Mouse (Mus musculus) intestine, embryonic 14.5 days (tissue): ENCODE data around the gene Dennd2c. TPM values are rescaled to one million over a fixed set of nuclear protein-coding genes. Genes with fewer than 3 reads are reported as not detected.
"Not testable (repeated sequence)": the region's sequence is repeated elsewhere in the genome, so short reads cannot be mapped to it uniquely, and the experiment has no call there.

Experiments used
- ATAC-seq: fragments of 200-750 bp; cut with Nextera tagmentation; replicated peaks from 2 replicates; pipeline ENCODE4 v1.8.0; 2017; ENCODE audit warnings: low read depth, moderate number of reproducible peaks, moderate TSS enrichment, moderate library complexity; ENCODE audit not compliant: low FRiP score, low TSS enrichment
- DNase-seq: peaks from one replicate; pipeline ENCODE4 v3.0.0-alpha.2; 2018; ENCODE audit warnings: low spot score
- H3K27ac ChIP-seq: fragments of 300-500 bp; sonication (generic); 2 replicates; pipeline ENCODE4 v1.5.1; 2014; ENCODE audit warnings: low read depth, mild to moderate bottlenecking, control low read depth
- H3K27me3 ChIP-seq: fragments of 300-500 bp; sonication (generic); replicated peaks from 2 replicates; pipeline ENCODE4 v1.6.1; 2014; ENCODE audit warnings: low read length, control low read depth; ENCODE audit not compliant: control insufficient read depth, insufficient read depth
- H3K36me3 ChIP-seq: fragments of 300-500 bp; sonication (generic); 2 replicates; pipeline ENCODE4 v1.6.1; 2014; ENCODE audit warnings: low read length, control low read depth; ENCODE audit not compliant: control insufficient read depth, insufficient read depth
- H3K4me1 ChIP-seq: fragments of 300-500 bp; sonication (generic); replicated peaks from 2 replicates; pipeline ENCODE4 v1.6.1; 2014; ENCODE audit warnings: low read length, control low read depth, mixed read lengths; ENCODE audit not compliant: control insufficient read depth, insufficient read depth
- H3K4me2 ChIP-seq: fragments of 300-500 bp; sonication (generic); 2 replicates; pipeline ENCODE4 v1.6.1; 2014; ENCODE audit warnings: low read length
- H3K4me3 ChIP-seq: fragments of 300-500 bp; sonication (generic); 2 replicates; pipeline ENCODE4 v1.5.1; 2014; ENCODE audit warnings: low read depth, low read length, control low read depth, mixed read lengths
- H3K9ac ChIP-seq: fragments of 300-500 bp; sonication (generic); 2 replicates; pipeline ENCODE4 v1.6.1; 2014; ENCODE audit warnings: mild to moderate bottlenecking, low read length
- H3K9me3 ChIP-seq: fragments of 300-500 bp; sonication (generic); 2 replicates; pipeline ENCODE4 v1.6.1; 2016; ENCODE audit warnings: low read length, control low read depth; ENCODE audit not compliant: control insufficient read depth
- WGBS: fragments of 180-500 bp; shearing (Covaris S2); extraction: QIAGEN DNeasy Blood & Tissue Kit; methylation state at CpG from one replicate; pipeline ENCODE4 v1.1.7; 2014; 5-methylcytosine and 5-hydroxymethylcytosine counted together
- polyA plus RNA-seq: library from polyadenylated mRNA; unstranded; fragments of >200 nt; fragmentation: Nextera tagmentation; extraction: Ambion mirVana; gene quantifications from 2 replicates; pipeline ENCODE4 v1.2.1, GENCODE M21; 2014

The Dennd2c gene
- polyA plus RNA-seq, 1 experiment from 2014 or later, result 3.4 TPM

GRCm38 (mm10) chr3:103128251-103128650, 25.8 kb downstream of the Dennd2c start:
- no peak overlapping the region for H3K4me3 ChIP-seq
- WGBS, result 43% methylated on average over 4 of the region's 4 CpGs
- no peak for ATAC-seq
- no peaks in the 10 kb centered on the region for H3K9me3 ChIP-seq
- H3K4me1 ChIP-seq, result peaks cover 7% of the 10 kb centered on the region
- no peaks in the 10 kb centered on the region for H3K27me3 ChIP-seq
- no peaks in the 10 kb centered on the region for H3K36me3 ChIP-seq
- no peak for DNase-seq
- H3K27ac ChIP-seq, result no peak overlapping the region
- H3K9ac ChIP-seq, result no peak overlapping the region
- H3K4me2 ChIP-seq, result no peak overlapping the region

DNA sequence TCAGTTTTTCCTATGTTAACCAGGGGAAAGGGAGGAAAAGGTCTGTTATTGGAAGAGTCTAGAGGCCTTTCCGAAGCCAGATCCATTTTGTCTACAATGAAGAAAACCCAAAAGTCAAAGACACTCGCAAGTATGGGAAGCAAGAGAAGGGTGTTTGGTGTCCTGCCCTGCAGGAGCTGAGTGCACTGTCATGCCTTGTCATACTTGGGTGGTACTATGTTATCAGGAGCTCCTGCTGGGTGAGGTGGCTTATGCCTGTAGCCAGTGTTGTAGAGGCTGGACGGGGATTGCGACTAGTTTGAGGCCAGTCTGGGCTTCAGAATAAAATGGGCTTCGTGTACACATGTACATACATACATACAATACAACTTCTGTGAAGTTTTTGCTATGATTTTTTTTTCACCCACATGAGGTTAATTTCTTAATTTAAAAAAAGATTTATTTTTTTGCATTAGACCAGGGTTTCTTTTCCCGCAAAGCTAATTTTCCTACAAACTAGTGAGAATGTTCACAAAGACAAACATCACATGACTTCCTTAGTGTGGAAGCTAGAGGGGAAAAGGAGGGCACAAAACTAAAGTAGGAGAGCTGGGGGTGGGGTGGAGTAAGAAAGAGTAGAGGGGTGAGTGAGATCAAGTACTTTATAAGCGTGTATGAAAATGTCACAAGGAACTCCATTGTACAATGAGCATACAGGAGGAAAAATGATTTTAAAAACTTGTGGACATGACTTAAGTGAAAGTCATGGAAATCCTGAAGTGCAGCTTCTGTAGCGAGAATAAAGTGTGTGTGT, 27.2 kb downstream of the Dennd2c start:
- Histone ChIP-seq H3K4me3 (no peak overlapping the region), H3K36me3 (no peaks in the 10 kb centered on the region), H3K4me1 (peaks cover 7% of the 10 kb centered on the region), H3K9me3 (no peaks in the 10 kb centered on the region), H3K27ac (0 out of 2 replicates have a peak overlapping the region, but pooled peaks have one; percentile 16), H3K9ac (no peak overlapping the region), H3K27me3 (no peaks in the 10 kb centered on the region), H3K4me2 (peak overlapping the region; percentile 3; the same call in 1 of the 2 replicates)
- no peak for DNase-seq
- WGBS, result 73% methylated on average over 8 of the region's 8 CpGs
- ATAC-seq, result no peak

DNA sequence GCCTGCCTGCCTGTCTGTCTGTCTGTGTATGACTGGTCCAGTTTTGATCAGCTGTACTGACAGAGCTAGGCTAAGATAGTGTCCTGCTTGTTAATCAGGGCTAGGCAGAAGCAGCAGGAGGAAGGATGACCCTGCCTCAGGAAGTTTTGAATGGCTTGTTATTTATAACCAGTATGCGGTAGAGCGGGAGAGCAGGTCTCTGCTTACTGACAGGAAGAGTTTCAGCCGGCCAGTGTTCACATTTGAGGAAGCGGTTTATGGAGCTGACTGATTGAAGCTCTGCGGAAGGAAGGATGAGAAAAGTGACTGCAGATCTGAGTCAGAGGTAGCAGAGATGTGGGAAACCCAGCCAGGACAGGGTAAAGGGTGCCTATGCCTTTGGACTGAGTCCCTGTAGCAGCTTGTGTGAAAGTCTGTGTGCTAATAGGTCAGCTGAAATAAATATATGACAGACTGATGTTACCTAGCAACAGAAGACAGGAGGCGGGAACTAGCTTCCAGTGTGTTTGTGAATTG, 27.9 kb downstream of the Dennd2c start:
- Histone ChIP-seq H3K27ac (0 out of 2 replicates have a peak overlapping the region, but pooled peaks have one; percentile 16), H3K4me1 (peaks cover 7% of the 10 kb centered on the region), H3K27me3 (no peaks in the 10 kb centered on the region), H3K36me3 (no peaks in the 10 kb centered on the region), H3K9ac (no peak overlapping the region), H3K4me3 (no peak overlapping the region), H3K4me2 (peak overlapping the region; percentile 35), H3K9me3 (no peaks in the 10 kb centered on the region)
- ATAC-seq (peak; percentile 68; the same call in 1 of the 2 replicates), DNase-seq (peak; percentile 64)
- 14% methylated on average over 6 of the region's 6 CpGs for whole genome bisulfite sequencing

GRCm38 (mm10) chr3:103133098-103133497, 30.7 kb downstream of the Dennd2c start:
- 92% methylated on average over 10 of the region's 10 CpGs for WGBS
- Histone ChIP-seq H3K4me2 (no peak overlapping the region), H3K9me3 (no peaks in the 10 kb centered on the region), H3K27ac (no peak overlapping the region), H3K4me1 (peaks cover 7% of the 10 kb centered on the region), H3K36me3 (0 out of 2 replicates have a peak, but pooled peaks cover 3% of the 10 kb centered on the region), H3K27me3 (no peaks in the 10 kb centered on the region), H3K4me3 (no peak overlapping the region), H3K9ac (no peak overlapping the region)
- ATAC-seq (no peak), DNase-seq (no peak)

GRCm38 (mm10) chr3:103136414-103137077, 34.1 kb downstream of the Dennd2c start:
- no peaks in the 10 kb centered on the region for H3K4me1 ChIP-seq
- no peak for DNase-seq
- no peaks in the 10 kb centered on the region for H3K27me3 ChIP-seq
- no peak overlapping the region for H3K9ac ChIP-seq
- H3K36me3 ChIP-seq, result 0 out of 2 replicates have a peak, but pooled peaks cover 3% of the 10 kb centered on the region
- WGBS, result 75% methylated on average over 4 of the region's 4 CpGs
- H3K27ac ChIP-seq, result no peak overlapping the region
- no peak overlapping the region for H3K4me3 ChIP-seq
- H3K9me3 ChIP-seq, result no peaks in the 10 kb centered on the region
- no peak for ATAC-seq
- H3K4me2 ChIP-seq, result no peak overlapping the region

GRCm38 (mm10) chr3:103139047-103139446, 36.6 kb downstream of the Dennd2c start:
- H3K27ac ChIP-seq, result 0 out of 2 replicates have a peak overlapping the region, but pooled peaks have one; percentile 19
- 55% methylated on average over 8 of the region's 8 CpGs for WGBS
- H3K4me1 ChIP-seq, result no peaks in the 10 kb centered on the region
- ATAC-seq (no peak), DNase-seq (no peak)
- H3K36me3 ChIP-seq, result 0 out of 2 replicates have a peak, but pooled peaks cover 3% of the 10 kb centered on the region
- no peak overlapping the region for H3K4me3 ChIP-seq
- H3K27me3 ChIP-seq, result no peaks in the 10 kb centered on the region
- H3K9ac ChIP-seq, result no peak overlapping the region
- H3K4me2 ChIP-seq, result no peak overlapping the region
- H3K9me3 ChIP-seq, result no peaks in the 10 kb centered on the region

DNA sequence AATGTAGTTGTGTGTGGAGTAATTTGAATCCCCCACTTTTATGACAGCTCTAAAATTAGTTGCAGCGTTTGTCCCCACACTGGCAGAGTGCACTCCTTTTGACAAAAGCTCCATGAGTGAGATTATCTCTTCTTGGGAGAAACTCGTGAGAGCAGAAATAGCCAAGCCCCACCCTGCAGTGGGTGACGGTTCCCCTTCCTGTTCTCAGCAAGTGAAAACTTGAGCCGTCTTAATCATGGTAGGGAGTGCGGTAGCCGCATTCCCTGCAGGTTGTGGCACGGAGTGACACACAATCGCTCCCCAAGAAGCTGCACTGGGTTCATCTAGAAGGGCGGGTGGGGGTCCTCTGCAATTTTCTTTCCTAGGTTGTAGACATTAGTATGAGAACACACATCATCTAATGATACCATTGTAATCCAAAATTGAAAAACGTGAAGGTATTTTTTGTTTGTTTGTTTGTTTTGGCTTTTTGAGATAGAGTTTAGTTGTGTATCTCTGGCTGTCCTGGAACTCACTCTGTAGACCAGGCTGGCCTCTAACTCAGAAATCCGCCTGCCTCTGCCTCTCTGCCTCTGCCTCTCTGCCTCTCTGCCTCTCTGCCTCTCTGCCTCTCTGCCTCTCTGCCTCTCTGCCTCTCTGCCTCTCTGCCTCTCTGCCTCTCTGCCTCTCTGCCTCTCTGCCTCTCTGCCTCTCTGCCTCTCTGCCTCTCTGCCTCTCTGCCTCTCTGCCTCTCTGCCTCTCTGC, 37.9 kb downstream of the Dennd2c start:
- not testable (repeated sequence) for H3K4me3 ChIP-seq, DNase-seq, H3K4me2 ChIP-seq, H3K36me3 ChIP-seq, H3K27me3 ChIP-seq, H3K27ac ChIP-seq, H3K9ac ChIP-seq, ATAC-seq, H3K9me3 ChIP-seq, H3K4me1 ChIP-seq
- WGBS, result 61% methylated on average over 11 of the region's 11 CpGs

DNA sequence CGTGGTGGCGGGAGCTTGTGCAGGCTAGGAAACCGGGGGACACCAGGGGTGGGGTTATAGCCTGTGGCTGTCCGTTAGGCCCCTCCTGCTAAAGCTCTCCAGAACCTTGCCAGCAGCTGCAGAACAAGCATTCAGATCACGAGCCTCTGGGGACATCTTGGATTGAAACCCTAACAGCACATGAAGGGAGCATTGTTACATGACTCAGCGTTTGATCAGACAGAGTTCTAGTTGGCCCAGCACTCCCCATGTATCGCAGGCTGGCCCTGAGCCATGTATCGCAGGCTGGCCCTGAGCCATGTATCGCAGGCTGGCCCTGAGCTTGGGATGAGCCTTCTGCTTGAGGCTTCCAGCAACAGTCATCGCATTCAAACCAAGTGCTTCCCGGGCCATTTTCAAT, 38.9 kb downstream of the Dennd2c start:
- Histone ChIP-seq H3K27me3 (no peaks in the 10 kb centered on the region), H3K4me1 (no peaks in the 10 kb centered on the region), H3K27ac (no peak overlapping the region), H3K9ac (no peak overlapping the region), H3K36me3 (0 out of 2 replicates have a peak, but pooled peaks cover 3% of the 10 kb centered on the region), H3K4me3 (no peak overlapping the region), H3K9me3 (no peaks in the 10 kb centered on the region), H3K4me2 (no peak overlapping the region)
- no peak for DNase-seq
- WGBS, result 93% methylated on average over 11 of the region's 11 CpGs
- no peak for ATAC-seq
